In genomic region chr9:107612191-107612944, GRCm38 (mm10) we compare ENCODE assay signal across 7 mouse cellular contexts. TPM values are rescaled to one million over a fixed set of nuclear protein-coding genes. Genes with fewer than 3 reads are reported as not detected.
A peak's percentile ranks its signal among the peaks of the same experiment; 100 is the strongest.
DNase-seq lines count a peak whose midpoint lies in the region; ATAC-seq lines count a peak whose summit lies in the region.

No protein-coding gene starts in this region.

- no peaks in the 10 kb centered on the region for H3K9me3 ChIP-seq in embryonic facial prominence, embryonic 10.5 days
- no peaks in the 10 kb centered on the region for H3K9me3 ChIP-seq in limb, embryonic 11.5 days (ENCODE audit: control insufficient read depth, low read length)
- no peaks in the 10 kb centered on the region for H3K9me3 ChIP-seq in midbrain, embryonic 14.5 days (ENCODE audit: control insufficient read depth, low read length)

- H3K4me3 ChIP-seq in embryonic facial prominence, embryonic 10.5 days = peak overlapping the region; percentile 59
- H3K4me3 ChIP-seq in limb, embryonic 11.5 days (ENCODE audit: low read depth, low read length) = peak overlapping the region; percentile 29
- H3K4me3 ChIP-seq in midbrain, embryonic 14.5 days (replicated peaks; ENCODE audit: low read depth, low read length) = peak overlapping the region; percentile 25

- WGBS in embryonic facial prominence, embryonic 10.5 days = 3% methylated on average over 48 of the region's 48 CpGs
- whole genome bisulfite sequencing in limb, embryonic 11.5 days = 9% methylated on average over 38 of the region's 48 CpGs
- 1% methylated on average over 48 of the region's 48 CpGs for WGBS in midbrain, embryonic 14.5 days

- DNase-seq in adrenal gland, postnatal 10 days = peak; percentile 100
- DNase-seq in embryonic facial prominence, embryonic 10.5 days (ENCODE audit: low spot score) = peak; percentile 99
- DNase-seq in kidney, adult 11 months = peak; percentile 96
- peak; percentile 99 for DNase-seq in limb, embryonic 11.5 days (ENCODE audit: low spot score)
- DNase-seq in midbrain, embryonic 14.5 days = peak; percentile 99
- peak; percentile 93 to 98 for DNase-seq in spleen, adult 18-20 months

- H3K9ac ChIP-seq in limb, embryonic 11.5 days (ENCODE audit: low read length) = peak overlapping the region; percentile 60
- H3K9ac ChIP-seq in midbrain, embryonic 14.5 days (replicated peaks; ENCODE audit: low read length) = peak overlapping the region; percentile 80

- H3K4me2 ChIP-seq in limb, embryonic 11.5 days (ENCODE audit: low read depth, severe bottlenecking) = peak overlapping the region; percentile 67
- H3K4me2 ChIP-seq in midbrain, embryonic 14.5 days (ENCODE audit: low read length) = peak overlapping the region; percentile 70

- H3K27ac ChIP-seq in embryonic facial prominence, embryonic 10.5 days (replicated peaks) = peak overlapping the region; percentile 96
- H3K27ac ChIP-seq in limb, embryonic 11.5 days (replicated peaks; ENCODE audit: low read depth, low read length) = peak overlapping the region; percentile 84
- peak overlapping the region; percentile 100 for H3K27ac ChIP-seq in midbrain, embryonic 14.5 days (replicated peaks; ENCODE audit: low read depth, low read length)

- H3K27me3 ChIP-seq in embryonic facial prominence, embryonic 10.5 days (replicated peaks; ENCODE audit: low read depth, poor library complexity, severe bottlenecking) = peaks cover 3% of the 10 kb centered on the region; the same call in 1 of the 2 replicates
- H3K27me3 ChIP-seq in limb, embryonic 11.5 days (ENCODE audit: control insufficient read depth, insufficient read depth, low read length) = no peaks in the 10 kb centered on the region
- H3K27me3 ChIP-seq in midbrain, embryonic 14.5 days (ENCODE audit: control insufficient read depth, insufficient read depth, low read length) = no peaks in the 10 kb centered on the region

- ATAC-seq in granulocyte monocyte progenitor cell, adult 5-6 weeks (replicated peaks; ENCODE audit: poor library complexity, severe bottlenecking) = peak; percentile 83
- ATAC-seq in limb, embryonic 11.5 days (ENCODE audit: insufficient number of reproducible peaks, low FRiP score, low TSS enrichment, low read depth) = peak; percentile 88
- ATAC-seq in midbrain, embryonic 14.5 days (ENCODE audit: low FRiP score, low TSS enrichment) = peak; percentile 92

- peaks cover 69% of the 10 kb centered on the region for H3K4me1 ChIP-seq in embryonic facial prominence, embryonic 10.5 days
- H3K4me1 ChIP-seq in limb, embryonic 11.5 days (ENCODE audit: control insufficient read depth, insufficient read depth, low read length) = peaks cover 44% of the 10 kb centered on the region
- H3K4me1 ChIP-seq in midbrain, embryonic 14.5 days (ENCODE audit: control insufficient read depth, insufficient read depth, low read length) = peaks cover 22% of the 10 kb centered on the region

- peaks cover 39% of the 10 kb centered on the region for H3K36me3 ChIP-seq in embryonic facial prominence, embryonic 10.5 days (replicated peaks)
- H3K36me3 ChIP-seq in limb, embryonic 11.5 days (ENCODE audit: control insufficient read depth, insufficient read depth, low read length) = peaks cover 19% of the 10 kb centered on the region
- peaks cover 35% of the 10 kb centered on the region for H3K36me3 ChIP-seq in midbrain, embryonic 14.5 days (ENCODE audit: control insufficient read depth, insufficient read depth, low read length)

RNA-seq across cellular contexts. Expression of gene Sema3b, which starts 3.3 kb away (rescaled TPM):
- 10 to 100 TPM in 1 of 2 experiments, 1 to 10 TPM in 1; 9.5 to 13.2 TPM for total RNA-seq in adrenal gland, postnatal 10 days (2021)
- polyA plus RNA-seq in embryonic facial prominence, embryonic 10.5 days (2016; fragmentation: Nextera tagmentation; extraction: Ambion mirVana) = 2.7 TPM in 2 replicates
- total RNA-seq in granulocyte monocyte progenitor cell, adult 5-6 weeks (2014; fragmentation: Nextera tagmentation) = not detected in 2 replicates
- total RNA-seq in granulocyte monocyte progenitor cell, adult 5-6 weeks (2017) = not detected in 2 replicates
- 3.4 and 3.7 TPM in 2 replicates for polyA plus RNA-seq in limb, embryonic 11.5 days (2014; fragmentation: Nextera tagmentation; extraction: Ambion mirVana)
- polyA plus RNA-seq in midbrain, embryonic 14.5 days (2014; fragmentation: Nextera tagmentation; extraction: Ambion mirVana) = 1.5 and 3.2 TPM in 2 replicates

RNA-seq across cellular contexts. Expression of gene Gnai2, which starts 22.8 kb away (rescaled TPM):
- total RNA-seq in adrenal gland, postnatal 10 days (2021) = 100 to 1,000 TPM; 292 to 327 TPM
- polyA plus RNA-seq in embryonic facial prominence, embryonic 10.5 days (2016; fragmentation: Nextera tagmentation; extraction: Ambion mirVana) = 334 and 363 TPM in 2 replicates
- 410 and 448 TPM in 2 replicates for total RNA-seq in granulocyte monocyte progenitor cell, adult 5-6 weeks (2014; fragmentation: Nextera tagmentation)
- 395 and 452 TPM in 2 replicates for total RNA-seq in granulocyte monocyte progenitor cell, adult 5-6 weeks (2017)
- polyA plus RNA-seq in limb, embryonic 11.5 days (2014; fragmentation: Nextera tagmentation; extraction: Ambion mirVana) = 336 and 358 TPM in 2 replicates
- 284 and 326 TPM in 2 replicates for polyA plus RNA-seq in midbrain, embryonic 14.5 days (2014; fragmentation: Nextera tagmentation; extraction: Ambion mirVana)

RNA-seq across cellular contexts. Expression of gene Ifrd2, which starts 24.9 kb away (rescaled TPM):
- total RNA-seq in adrenal gland, postnatal 10 days (2021) = 10 to 100 TPM; 37.4 to 40.9 TPM
- polyA plus RNA-seq in embryonic facial prominence, embryonic 10.5 days (2016; fragmentation: Nextera tagmentation; extraction: Ambion mirVana) = 59.7 and 72.1 TPM in 2 replicates
- total RNA-seq in granulocyte monocyte progenitor cell, adult 5-6 weeks (2014; fragmentation: Nextera tagmentation) = 89.9 and 105 TPM in 2 replicates
- 46.9 and 76.8 TPM in 2 replicates for total RNA-seq in granulocyte monocyte progenitor cell, adult 5-6 weeks (2017)
- 47.6 and 49.0 TPM in 2 replicates for polyA plus RNA-seq in limb, embryonic 11.5 days (2014; fragmentation: Nextera tagmentation; extraction: Ambion mirVana)
- 14.5 and 15.7 TPM in 2 replicates for polyA plus RNA-seq in midbrain, embryonic 14.5 days (2014; fragmentation: Nextera tagmentation; extraction: Ambion mirVana)

RNA-seq across cellular contexts. Expression of gene Hyal3, which starts 31.8 kb away (rescaled TPM):
- total RNA-seq in adrenal gland, postnatal 10 days (2021) = 1 to 10 TPM; 1.0 to 1.2 TPM
- polyA plus RNA-seq in embryonic facial prominence, embryonic 10.5 days (2016; fragmentation: Nextera tagmentation; extraction: Ambion mirVana) = 0.48 and 0.96 TPM in 2 replicates
- total RNA-seq in granulocyte monocyte progenitor cell, adult 5-6 weeks (2014; fragmentation: Nextera tagmentation) = 0.34 TPM in 1 of 2 replicates, not detected in the other
- 0.26 and 0.46 TPM in 2 replicates for total RNA-seq in granulocyte monocyte progenitor cell, adult 5-6 weeks (2017)
- 0.54 and 0.57 TPM in 2 replicates for polyA plus RNA-seq in limb, embryonic 11.5 days (2014; fragmentation: Nextera tagmentation; extraction: Ambion mirVana)
- 0.89 and 1.4 TPM in 2 replicates for polyA plus RNA-seq in midbrain, embryonic 14.5 days (2014; fragmentation: Nextera tagmentation; extraction: Ambion mirVana)

RNA-seq across cellular contexts. Expression of gene Naa80, which starts 33.7 kb away (rescaled TPM):
- 10 to 100 TPM; 17.7 to 20.6 TPM for total RNA-seq in adrenal gland, postnatal 10 days (2021)
- 18.9 and 20.3 TPM in 2 replicates for polyA plus RNA-seq in embryonic facial prominence, embryonic 10.5 days (2016; fragmentation: Nextera tagmentation; extraction: Ambion mirVana)
- 7.1 and 18.2 TPM in 2 replicates for total RNA-seq in granulocyte monocyte progenitor cell, adult 5-6 weeks (2014; fragmentation: Nextera tagmentation)
- total RNA-seq in granulocyte monocyte progenitor cell, adult 5-6 weeks (2017) = 5.5 and 8.2 TPM in 2 replicates
- 14.3 and 16.7 TPM in 2 replicates for polyA plus RNA-seq in limb, embryonic 11.5 days (2014; fragmentation: Nextera tagmentation; extraction: Ambion mirVana)
- polyA plus RNA-seq in midbrain, embryonic 14.5 days (2014; fragmentation: Nextera tagmentation; extraction: Ambion mirVana) = 14.1 and 18.2 TPM in 2 replicates

Comparison
In these comparisons a context has a peak if more than half of its experiments do, and no peak if none do; other contexts are left out.
1. Peak in every context shown above with its lines: DNase-seq, ATAC-seq, H3K4me3 ChIP-seq and H3K27ac ChIP-seq.